Mouse (Mus musculus) retina, postnatal 1 day (tissue): ENCODE data around the gene Tax1bp1.
A peak's percentile ranks its signal among the peaks of the same experiment; 100 is the strongest.

Source experiments
- DNase-seq: peaks from one replicate; pipeline ENCODE4 v3.0.0-alpha.2; 2012

Gene Tax1bp1

GRCm38 (mm10) chr6:52707815-52708214 is 5.7 kb upstream of the Tax1bp1 start:
- no peak for DNase-seq

DNA sequence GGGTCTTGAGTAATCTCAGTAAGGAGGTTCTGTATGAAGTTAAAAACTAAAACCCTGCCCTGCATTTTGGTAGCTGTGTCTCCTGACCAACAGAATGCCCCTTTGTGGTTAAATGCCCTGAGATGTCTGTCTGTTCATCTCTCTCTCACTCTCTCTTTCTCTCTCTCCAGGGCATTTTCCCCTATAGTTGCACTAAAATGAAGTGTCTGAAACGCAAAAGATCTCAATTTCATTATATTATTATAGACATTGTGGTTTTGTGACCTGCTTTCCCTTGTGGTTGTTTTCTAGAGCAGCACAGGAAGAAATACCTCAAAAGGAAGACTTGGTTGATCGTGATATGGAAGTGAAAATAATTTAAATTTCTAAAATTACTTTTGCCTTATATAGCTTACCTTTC is 966 bp upstream of the Tax1bp1 start:
- DNase-seq: no peak

DNA sequence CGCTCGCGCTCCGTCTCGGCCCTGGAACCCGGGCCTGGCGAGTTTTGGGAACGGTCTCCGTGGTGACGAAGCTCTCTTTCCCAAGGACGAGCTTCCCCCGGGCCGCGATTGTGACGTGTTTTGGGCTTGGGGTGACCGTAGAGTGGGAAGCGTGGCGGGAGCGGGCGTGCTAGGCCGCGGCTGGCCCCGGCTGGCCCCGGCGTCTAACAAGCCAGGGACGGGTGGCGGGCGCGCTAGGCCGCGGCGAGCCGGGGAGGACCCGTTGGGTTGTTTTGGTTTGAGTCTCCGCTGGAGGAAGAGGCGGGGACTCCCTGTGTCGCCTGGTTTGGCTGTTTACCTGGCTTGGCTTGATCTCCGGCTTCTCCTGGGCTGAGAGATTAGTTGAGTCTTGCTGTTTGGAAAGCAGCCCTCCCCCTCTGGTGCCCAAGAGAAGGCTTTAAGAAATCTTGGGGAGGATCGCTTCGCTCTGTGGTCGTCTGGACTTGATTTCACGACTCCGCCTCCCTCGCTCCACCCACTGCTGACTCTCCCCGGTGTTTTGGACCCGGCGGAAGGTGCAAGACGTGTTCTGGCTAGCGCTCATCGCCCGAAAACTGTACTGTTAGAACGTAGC is 474 bp downstream of the Tax1bp1 start:
- DNase-seq: peak; percentile 71

- no peak for DNase-seq
Measured at GRCm38 (mm10) chr6:52717493-52718192, 4.1 kb downstream of the Tax1bp1 start.

DNA sequence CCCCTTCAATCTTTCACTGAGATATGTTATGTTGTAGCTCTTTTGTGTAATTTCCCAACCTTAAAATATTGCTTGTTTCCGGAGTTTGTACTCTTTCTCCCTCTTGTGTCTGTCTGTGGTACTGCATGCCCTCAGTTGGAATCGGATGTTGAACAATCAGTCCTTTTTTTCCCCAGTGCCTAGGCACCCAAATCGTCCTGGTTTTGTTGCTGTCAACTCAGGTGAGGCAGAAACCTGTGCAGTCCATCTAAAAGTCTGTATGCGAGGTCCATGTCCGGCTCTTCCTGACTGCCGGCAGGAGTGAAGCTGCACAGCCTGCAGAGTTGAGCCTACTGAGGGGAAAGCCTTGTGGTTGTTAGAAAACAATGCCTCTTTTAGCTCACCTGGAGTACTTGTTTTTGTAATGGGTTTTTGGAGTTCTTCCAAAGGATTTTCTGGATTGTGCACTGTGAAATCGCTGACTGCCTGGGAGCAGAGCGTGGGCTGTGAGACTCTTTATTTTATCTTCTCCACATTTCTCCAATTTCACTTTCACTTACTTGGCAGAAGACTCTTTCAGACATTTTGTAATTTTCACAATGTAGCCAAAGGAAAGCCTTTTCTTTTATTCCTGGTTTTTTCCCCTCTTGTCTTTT is 11.4 kb downstream of the Tax1bp1 start:
- peak; percentile 66 for DNase-seq

DNA sequence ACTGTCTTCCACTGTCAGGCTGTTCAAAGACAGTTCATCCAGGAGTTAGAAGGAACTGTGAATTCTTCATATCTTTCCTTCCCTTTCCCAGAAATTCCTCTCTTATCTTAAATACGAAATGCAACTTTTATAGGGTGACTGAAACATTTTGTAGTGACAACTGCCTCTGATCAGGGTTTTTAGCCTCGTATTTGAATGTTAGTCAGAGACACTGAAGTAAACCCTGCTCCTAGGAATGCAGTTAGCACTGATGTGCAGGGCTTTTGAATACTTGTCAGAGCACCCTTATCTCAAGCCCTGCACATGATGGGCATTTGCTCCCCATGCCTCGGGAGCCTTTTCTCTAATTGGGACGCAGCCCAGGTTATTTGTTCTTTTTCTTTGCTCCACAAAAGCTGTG is 16.8 kb downstream of the Tax1bp1 start:
- no peak for DNase-seq

DNA sequence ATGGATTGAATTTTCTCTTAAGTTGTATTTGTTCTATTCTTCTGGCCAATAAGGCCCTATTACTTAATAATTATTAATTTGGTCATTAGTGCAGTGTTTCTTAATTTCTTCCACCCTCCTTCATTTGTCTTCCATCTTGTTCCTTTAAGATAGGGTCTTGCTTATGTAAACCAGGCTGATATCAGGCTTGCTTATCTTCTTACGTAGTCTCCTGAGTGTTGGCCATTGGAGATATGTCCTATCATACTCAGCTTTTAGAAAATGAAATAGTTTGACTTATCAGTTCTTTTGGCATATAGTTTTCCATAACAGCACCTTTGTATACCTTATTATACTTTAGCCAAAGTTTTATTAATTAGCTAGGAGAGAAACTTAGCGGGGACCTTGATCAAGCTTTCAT is 21.1 kb downstream of the Tax1bp1 start:
- no peak for DNase-seq

DNA sequence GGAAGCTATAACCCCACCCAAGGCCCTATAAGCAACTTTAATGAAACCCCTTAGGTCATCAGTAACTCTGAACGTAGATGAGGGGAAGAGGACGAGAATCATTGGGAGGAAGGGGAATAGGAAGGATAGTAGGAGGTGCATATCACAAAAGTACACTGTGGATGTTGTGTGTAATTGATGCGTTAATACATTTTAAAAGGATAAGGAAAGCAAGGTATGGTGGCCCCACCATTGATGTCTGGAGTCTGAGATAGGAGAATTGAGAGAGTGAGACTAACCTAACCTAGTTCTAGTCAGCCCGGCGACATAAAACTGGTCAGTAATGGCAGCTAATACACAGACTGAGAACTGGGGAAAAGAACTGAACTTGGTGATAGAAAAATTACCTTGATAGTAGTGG is 39.3 kb downstream of the Tax1bp1 start:
- no peak for DNase-seq

DNA sequence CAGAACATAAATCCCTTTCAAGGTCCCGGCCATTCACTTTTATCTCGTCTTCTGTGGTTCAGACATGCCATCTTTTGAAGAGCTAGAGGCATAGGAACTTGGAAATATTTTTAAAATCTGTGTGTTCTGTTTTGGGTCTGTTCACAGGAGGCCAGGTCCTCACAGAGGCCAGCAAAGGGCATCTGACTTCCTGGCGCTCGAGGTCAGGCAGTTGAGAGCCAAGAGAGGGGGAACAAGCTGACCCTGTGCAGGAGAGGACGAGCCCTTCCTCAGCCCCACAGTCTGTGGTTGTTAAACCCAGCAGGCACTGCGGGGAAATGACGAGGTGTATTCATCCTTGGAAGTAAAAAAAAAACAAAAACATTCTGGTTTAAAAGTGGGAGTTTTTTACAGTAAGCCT is 51.7 kb downstream of the Tax1bp1 start:
- no peak for DNase-seq

DNA sequence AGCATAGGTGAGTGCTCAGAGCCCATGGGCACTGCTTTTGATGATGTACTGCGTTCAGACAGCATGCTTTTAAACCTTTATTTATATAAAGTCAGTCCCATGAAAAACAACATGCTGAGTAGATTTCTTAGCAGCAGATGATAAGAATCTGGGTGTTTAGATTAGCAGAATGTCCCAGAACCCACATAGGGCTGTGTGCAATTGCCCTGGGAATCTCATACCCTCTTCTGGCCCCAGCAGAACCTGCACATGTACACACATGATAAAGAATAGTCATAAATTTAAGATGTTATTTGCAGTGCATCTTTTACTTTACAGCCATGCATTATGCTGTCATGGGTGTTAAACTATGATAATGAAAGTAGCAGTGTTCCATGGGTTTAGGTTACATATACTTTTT is 57.3 kb downstream of the Tax1bp1 start:
- DNase-seq: no peak

- DNase-seq: no peak
Measured at GRCm38 (mm10) chr6:52773132-52773531, 59.6 kb downstream of the Tax1bp1 start.

DNA sequence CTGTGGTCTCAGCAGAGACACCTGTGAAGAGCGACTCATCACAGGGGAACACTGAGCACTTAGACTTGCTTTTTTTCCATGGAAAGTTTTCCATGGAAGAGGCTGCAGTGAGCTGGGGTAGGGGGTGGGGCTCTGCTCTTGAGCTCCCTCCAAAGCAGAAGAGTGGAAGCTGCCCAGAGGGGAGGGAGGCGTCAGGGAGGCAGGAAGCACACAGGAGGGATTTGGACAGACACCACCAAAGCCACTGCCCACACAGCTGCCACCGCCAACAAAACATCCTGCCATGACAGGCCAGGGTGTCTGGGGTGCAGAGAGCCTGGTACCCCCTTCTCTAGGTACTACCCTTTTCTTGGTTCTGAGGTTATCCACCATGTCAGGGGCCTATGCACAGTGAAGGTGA is 61.8 kb downstream of the Tax1bp1 start:
- no peak for DNase-seq

DNA sequence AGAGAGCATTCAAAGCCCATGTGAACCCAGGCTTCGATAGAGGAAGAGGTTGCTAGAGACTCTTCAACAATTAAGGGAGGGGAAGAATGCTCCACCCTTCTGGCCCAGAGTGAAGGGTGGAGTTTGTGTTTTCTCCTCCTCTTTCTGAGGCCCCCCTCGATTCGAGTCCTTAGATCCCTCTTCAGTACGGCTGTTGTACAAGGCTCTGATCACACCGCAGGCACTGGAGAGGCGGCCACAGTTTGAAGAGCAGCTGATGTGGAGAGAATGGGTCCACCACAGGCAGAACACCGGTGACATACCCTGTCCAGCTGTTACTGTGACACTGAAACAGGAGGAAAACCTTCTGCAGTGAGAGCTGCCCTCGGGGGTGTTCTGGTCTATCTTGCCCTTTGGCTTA is 62.4 kb downstream of the Tax1bp1 start:
- DNase-seq: no peak

- DNase-seq: no peak
Measured at GRCm38 (mm10) chr6:52777034-52777433, 63.5 kb downstream of the Tax1bp1 start.

- DNase-seq: no peak
Measured at GRCm38 (mm10) chr6:52778523-52778922, 65.0 kb downstream of the Tax1bp1 start.

DNA sequence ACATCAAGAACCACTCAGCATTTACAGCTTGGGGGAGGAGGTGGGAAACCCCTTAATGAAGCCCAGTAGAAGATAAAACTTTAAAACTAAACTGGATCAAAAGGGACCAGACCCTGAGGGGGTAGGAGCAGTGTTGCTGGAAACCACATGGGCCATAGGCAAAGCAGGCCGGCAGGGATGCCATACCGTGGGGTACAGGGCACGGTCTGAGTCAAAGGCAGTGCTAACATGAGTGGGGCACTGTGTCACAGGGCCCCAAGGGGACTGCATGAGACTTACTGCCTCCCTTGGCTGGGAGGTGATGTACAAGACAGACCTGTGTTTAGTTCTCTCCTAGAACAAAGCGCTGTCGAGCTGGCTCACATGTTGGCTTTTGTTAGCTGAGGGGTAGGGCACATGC is 66.0 kb downstream of the Tax1bp1 start:
- no peak for DNase-seq

DNA sequence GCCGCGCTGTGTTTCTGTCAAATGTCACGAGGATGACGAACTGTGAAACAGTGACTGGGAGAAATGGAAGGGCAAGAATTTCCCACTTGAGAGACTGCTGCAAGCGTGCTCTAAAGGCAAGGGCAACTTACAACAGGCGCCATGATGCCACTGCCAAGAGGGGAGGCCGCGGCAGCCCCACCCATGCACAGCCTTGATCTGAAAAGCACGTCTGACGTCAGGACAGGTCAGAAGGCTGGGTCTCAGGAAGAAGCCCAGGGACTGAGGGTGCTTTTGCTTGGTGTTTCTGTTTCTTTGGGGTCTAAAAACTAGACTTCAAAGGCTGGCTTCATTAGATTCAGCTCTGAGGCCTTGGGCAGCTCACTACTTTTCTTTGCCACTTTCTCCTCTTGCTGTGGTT is 76.8 kb downstream of the Tax1bp1 start:
- DNase-seq: no peak

- DNase-seq: no peak
Measured at GRCm38 (mm10) chr6:52790781-52791180, 77.3 kb downstream of the Tax1bp1 start.

DNA sequence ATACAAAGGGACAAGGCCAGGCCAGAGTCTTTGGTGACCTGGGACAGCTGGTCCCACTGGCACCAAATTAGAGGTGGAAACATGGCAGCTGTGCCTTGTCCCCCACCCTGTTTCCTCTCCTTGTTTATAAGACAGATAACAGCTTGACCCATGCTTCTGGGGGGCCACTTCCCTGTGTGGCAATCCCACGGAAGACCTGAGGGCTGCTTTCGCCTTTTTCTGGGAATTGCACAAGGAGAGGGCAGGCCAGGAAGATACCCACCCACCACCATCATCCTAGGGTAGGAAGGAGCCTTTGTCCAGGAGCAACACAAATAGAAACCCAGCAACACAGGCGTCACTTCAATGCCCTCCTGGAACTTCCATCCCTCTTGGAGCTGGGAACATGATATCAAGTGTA is 78.9 kb downstream of the Tax1bp1 start:
- DNase-seq: no peak

GRCm38 (mm10) chr6:52795029-52795841 is 81.7 kb downstream of the Tax1bp1 start:
- no peak for DNase-seq

DNA sequence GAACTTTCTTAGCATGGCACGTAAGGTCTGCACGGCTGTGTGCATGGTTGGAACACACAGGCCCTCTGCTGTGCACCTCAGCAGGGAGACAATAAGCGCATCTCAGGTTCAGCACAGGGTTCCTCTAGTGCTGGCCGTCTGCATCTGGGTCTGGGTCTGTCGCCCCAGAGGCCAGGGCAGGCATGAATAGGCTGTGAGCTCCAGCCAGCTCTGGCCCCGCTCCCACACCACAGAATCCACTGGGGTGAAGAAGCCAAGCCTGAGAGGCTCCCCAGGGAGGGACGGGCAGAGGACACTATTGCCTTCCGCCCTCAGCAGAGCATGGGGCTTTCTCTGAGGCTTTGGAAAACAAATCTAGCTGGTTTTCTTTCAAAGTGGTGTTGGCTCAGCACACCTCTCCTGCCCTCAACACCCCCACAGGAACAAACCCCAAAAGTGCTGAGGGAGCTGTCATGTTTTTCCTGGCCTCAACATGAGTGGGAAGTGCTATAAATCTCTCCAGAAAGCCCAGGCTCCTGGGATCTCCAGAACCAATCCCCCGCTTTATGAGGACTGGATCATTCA is 82.6 kb downstream of the Tax1bp1 start:
- no peak for DNase-seq

- DNase-seq: no peak
Measured at GRCm38 (mm10) chr6:52796691-52797090, 83.2 kb downstream of the Tax1bp1 start.

DNA sequence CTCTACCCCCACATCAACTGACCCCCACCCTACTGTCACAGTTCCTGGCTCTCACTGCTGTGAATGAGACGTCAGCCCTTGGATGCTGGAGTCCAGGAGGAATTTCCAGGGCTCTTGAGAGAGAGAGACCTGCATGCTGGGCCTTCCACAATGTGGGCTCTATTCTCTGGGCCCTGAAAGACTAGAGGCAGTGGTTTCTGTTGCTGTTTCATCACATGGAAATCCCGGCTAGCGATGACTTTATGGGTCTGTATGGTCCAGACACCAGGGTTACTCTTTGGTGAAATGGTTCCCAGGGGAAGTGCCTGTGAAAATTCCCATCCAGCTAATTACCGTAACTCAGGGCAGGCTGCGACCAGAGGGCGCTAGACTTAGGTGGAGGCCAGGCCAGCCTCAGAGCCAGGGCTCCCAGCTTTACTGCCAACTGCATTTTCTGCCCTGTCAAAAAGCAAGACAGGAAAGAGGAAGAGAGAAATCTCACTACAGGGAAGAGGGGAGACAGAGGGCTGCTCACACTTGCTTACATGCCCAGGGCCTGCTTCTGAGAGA is 83.8 kb downstream of the Tax1bp1 start:
- DNase-seq: peak; percentile 38
